Mouse (Mus musculus): ENCODE measurements at regions not wholly inside any gene's neighbourhood (a gene's known extent, or its start where the extent isn't known, plus 50 kb on each side); places are given as distances from the start of the nearest gene placed in this dataset.
"Not testable (repeated sequence)": the region's sequence is repeated elsewhere in the genome, so short reads cannot be mapped to it uniquely, and the experiment has no call there.

DNA sequence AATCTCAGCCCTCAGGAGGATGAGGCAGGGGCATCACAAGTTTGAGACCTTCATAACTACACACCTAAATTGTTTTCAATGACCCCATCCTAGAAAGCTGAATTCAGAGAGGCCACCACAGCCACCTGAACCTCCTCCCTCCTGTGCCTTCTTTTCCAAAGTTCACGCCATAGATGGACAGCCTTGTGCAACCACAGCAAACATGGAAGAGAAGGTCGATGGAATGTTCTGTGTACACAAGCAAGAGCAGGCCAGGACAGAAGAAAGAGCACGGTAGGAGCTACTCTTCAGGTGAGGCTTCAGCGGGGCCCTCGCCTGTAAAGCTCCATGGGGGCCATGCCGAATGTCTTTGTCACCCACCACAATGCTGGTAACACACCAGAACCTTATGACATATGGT is 481.1 kb upstream of the Sall1 start:
- no peak for DNase-seq

DNA sequence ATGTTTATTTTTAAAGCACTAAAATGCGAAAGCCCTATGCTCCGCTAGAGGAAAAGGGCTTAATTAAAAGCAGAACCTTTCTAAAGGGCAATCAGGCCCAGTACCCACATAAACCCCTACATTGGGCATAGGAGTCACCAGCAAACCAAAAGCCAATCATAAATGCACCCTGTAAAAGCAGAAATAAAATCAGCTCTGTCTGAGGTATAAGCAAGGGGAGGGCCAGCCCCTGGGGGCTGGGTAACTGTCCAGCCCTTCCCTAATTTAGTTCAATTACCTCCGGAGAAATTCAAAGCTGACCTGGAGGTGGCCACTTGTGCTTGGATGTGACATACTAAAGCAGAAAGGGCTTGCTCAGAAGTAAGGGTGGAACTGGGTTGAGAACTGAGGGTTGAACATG is 479.4 kb upstream of the Sall1 start:
- no peak for DNase-seq

DNA sequence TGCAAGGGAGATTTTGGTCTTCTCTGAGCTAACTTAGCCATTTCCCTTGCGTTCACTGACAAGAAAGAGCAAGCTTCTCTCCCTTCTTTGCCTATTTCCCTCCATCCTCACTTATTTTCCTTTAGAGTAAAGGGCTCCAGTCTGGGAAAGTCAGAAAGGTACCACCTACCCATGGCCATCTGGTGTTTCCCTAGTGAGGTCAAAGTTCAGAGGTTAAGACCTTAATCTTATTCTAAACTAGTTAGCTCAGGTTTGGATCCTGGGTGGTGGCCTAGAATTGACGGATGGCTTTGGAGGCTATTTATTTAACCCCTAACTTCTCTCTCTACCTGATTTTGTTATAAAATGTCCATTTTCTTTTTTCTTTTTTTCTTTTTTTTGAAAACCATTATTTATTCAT is 472.6 kb upstream of the Sall1 start:
- no peak for DNase-seq

DNA sequence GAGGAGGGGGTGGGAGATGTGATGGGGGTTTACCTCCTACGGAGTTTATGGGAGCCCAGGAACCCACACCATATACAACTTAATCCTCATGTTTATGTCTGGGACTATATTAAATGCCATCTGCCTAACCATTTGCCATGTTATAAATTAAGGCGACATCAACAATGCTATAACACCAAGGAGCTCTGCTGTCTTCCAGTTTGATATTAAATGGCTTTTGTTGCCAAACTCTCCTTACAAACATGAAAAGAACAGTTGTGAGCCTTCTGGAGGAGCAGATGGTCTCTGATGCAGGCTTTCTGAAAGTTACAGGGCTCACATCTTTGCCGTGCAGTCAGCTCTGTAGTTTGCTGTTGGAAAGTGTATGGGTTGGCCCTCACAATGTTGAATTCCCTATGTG is 470.3 kb upstream of the Sall1 start:
- DNase-seq: peak; percentile 22 to 32

DNA sequence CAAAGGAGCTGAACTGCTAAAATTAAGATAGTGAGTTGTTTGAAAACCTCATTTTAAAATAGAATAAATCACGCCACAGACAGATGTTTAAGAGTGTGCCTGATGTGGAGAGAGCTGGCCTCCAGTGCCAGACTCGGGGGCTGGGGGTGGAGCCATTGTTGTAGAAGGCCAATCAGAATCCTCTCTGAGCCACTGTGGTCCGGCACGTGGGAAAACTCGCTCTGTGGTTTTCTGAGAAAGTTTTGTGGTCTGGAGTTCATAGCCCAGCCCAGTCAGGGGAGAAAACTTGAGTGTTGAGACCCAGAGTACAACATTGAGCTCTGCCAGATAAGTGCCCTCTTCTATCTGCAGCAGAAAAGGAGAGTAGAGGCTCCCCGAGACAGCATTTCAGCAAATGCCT is 463.7 kb upstream of the Sall1 start:
- DNase-seq: no peak

DNA sequence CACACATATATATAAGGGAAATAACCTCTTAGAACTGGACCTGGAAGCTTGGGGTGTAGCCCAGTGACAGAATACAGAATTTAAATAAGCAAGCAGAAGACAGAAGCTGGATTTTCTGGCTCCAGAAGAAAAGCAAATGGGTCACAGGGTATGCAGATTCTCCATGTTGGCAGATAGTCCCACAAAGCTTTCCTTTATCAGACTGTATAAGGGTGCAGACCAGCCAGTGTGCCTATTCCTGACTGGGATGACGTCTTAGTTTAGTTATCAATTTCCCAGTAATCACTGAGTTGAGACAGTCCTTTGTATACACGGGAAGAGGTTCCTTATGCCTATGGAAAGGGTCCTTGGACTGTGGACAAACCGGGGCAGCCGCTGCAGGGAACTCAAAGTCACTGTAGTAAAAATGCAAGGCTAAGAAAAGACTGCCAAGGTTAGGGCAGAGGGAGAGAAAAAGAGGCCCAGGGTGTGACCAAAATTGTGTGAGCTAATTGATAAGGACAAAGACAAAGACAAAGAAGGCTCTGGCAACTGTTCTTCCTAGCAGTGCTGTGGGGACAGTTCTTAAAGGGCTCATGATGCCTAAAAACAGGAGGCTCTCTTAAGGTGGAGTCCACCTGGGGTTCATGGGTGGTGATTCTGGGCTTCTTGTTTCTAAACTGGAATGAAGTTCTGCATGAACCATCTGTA is 459.7 kb upstream of the Sall1 start:
- DNase-seq: no peak

DNA sequence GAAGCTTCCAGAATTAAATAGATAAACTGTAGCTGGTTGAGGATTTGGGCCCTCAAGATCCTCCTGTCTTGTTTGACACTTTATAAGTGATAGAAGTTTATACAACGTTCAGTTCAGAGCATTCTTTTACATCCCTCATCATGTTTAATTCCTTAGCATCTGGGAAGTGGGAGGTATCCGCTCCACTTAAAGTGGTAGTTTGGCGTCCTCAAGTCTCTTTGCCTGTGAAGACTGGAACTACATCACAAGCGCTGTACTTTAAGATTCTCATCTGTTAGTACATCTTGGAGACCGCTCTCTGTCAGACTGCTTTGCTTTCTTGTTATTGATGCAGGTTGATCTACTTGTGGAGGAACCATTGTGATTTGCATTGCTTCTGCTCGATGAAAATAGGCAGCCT is 459.1 kb upstream of the Sall1 start:
- no peak for DNase-seq

DNA sequence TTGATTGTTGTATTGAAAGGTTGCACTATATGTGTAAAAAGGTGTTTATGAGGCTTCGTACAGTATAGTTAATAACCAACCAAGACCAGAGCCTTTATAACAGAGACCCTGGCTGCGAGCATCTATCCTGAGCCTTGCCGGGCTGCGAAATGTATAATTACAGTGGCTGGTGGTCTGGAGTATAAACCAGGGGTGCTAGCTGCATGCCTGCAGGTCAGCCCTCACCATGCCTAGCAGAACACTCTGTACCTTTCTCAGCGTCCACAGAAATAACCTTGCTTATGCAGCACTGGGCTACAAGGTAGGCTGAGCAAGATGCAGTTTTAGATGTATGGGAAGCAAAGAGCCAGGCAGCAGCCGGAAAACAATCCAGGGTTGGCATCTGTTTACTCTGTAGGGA is 457.8 kb upstream of the Sall1 start:
- DNase-seq: no peak

DNA sequence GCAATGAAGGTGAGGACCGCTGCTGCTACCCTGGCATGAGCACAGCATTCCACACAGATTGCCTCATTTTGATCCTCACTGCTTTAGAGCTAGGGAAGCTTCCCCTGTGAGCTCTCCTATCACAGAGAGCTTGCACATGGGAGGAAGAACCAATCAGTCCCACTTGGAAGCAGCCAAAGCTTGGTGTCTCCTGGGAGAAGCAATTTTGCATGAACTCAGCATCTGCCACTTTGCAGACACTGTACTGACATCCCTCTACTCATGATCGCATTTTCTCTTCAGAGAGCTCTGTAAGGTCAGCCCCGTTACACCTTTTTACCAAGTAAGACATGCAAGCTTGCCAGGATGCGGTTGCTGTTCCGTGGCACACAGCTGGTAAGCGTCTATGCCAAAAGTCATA is 455.9 kb upstream of the Sall1 start:
- no peak for DNase-seq

DNA sequence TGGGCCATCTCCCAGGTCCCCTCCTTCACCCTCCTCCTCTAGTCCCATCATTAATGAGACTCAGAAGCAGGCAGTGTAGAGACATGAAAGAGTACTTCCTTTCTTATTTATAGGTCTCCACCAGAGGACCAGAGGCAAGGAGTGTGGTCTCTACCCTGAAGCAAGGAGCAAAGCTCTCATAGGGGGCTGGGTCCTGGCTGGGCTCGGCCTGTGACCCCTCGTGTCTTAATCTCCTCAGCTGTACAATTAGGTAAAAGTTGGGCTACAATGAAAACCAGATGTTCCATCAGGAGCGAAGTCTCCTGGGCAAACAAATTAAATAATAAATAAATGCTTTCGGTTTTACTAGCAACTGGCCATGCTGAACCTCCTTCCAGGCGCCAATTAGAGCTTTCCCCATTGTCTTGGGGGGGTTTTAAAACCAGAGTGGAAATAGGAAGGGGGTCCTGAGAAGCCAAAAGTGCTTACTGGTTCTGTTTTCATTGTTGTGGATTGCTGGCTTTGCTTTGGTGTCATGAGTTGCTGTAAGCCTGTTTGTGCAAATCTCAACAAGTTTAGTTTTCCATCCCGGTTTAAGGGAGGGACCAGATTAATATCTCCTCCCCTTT is 454.2 kb upstream of the Sall1 start:
- no peak for DNase-seq

DNA sequence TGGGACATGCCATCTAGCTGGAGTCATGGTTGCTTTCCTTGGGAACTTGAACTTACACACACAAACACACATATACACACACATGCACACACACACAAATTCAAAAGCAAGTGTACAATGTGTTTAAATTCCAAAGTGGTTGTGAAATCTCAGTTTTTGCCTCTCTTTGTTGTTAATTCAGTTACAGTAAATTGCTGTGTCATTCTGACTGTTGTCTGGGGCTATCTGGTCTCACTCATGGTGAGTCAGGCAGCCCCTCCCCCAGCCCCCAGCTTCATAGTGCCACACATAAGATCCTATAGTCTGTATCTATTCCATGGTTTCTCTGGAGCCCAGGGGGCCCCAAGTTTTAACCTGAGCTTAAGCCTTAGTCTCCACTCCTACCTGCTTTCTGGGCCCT is 448.4 kb upstream of the Sall1 start:
- DNase-seq: no peak

DNA sequence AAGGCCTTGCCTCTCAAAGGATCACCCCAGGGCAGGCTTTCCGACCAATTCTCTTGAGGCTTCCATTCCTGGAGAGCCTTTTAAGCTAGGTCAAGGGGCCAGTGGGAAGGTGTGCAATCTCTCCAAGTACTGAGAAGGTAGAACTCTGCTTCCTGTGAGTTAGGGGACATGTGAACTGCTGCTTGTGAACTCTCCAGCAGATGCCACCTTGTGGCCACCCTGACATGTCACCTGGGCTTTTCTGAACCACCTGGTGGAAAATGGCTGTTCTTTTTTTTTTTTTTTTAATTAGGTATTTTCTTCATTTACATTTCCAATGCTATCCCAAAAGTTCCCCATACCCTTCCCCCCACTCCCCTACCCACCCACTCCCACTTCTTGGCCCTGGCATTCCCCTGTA is 438.5 kb upstream of the Sall1 start:
- not testable (repeated sequence) for DNase-seq

DNA sequence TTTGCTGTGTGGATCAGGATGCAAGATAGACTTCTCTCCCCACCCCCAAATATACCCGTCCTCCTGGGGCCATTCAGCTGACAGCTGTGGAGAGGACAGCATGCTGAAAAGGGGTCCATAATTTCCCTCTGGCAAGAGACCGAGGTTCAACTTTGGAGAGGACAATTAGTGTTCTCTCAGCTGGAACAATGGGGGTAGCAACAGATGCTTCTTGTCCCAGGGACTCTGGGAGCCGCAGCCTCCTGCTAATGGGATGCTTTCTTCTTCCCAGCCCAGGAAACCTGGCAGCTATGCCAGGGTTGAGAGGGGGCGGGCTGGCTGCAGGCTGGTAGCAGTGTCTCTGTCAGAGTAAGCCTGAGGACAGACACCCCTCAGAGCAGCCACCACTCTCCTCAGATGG is 433.0 kb upstream of the Sall1 start:
- DNase-seq: peak; percentile 9

DNA sequence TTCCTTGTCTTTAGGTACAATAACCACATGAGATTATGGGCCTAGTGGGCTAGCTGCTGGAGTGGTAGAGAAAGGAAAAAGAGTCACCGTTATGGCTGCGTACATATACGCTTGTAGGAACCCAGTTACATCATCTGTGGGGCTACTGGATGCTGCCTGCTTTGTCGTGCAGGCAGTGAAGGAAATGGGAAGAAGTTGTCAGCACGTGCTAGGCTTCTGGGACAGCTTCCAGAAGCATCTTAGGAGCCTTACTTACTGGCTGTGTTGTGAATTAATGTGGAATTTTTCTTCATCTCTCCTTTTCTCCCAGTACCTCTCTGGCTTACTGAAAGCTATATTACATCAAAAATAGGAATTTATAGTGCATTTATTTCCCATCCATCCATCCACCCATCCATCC is 427.2 kb upstream of the Sall1 start:
- DNase-seq: no peak

DNA sequence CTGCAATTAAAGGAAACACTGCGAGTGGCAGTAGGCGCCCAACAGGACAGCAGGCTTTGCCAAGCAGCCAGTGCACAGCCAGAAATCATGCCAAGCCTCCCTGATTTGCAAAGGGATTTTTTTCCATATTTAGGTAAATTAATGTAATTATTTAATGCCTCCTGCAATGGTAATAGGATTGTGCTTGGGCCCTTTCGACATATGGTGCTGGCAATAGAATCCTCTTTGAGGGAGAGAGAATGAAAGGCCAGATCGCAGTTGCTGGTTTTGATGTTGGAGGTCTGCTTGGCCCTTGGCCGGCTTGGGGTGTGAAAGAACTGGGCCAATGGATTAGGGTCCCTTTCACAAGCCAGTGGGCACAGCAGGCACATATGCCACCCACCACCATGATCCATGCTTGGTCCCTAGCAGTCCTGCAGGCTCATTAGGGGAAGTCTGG is 424.8 kb upstream of the Sall1 start:
- DNase-seq: peak in 1 of 2 experiments; percentile 3

DNA sequence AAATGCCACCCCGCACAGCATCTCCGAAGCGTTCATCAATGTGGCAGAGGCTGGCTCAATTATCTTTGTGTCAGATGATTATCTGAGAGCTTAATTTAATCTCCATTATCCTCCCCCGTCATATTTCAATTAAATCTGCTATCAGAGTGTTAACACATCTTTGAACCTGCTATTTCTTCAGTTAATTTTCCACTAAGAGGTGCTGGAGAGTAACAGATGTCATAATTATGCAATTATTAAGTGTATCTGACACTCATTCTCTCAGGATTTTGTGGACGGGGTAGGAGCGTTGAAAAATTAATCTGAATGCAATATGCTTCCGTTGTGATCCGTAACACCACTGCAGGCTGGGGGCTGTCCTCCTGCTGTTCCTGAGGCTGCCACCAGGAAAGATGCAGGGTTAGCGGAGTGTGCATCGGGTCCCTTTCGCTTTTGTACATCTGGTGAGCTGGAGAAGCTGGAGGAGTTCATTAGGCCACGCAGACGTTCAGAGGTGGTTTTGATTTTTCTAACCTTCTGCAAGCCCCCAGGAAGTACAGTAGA is 421.3 kb upstream of the Sall1 start:
- no peak for DNase-seq

DNA sequence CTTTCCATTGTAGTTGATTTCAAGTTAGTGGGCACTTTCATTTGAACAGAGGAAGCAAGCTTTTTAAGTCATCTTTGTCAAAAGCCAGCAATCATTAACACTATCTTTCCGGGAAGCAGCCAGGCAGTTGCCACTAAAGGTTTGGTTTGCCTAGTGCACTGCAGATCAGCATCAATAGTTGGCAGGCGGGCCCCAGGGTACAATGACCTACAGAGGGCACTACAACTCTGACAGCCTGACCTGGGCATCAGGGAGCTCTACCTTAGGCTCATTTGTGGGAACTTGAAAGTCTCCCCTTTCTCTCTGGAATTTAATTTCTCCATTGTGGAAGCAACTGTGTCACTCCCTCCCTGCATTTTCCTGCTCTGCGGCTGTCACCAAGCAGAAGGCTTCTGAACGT is 412.6 kb upstream of the Sall1 start:
- no peak for DNase-seq

DNA sequence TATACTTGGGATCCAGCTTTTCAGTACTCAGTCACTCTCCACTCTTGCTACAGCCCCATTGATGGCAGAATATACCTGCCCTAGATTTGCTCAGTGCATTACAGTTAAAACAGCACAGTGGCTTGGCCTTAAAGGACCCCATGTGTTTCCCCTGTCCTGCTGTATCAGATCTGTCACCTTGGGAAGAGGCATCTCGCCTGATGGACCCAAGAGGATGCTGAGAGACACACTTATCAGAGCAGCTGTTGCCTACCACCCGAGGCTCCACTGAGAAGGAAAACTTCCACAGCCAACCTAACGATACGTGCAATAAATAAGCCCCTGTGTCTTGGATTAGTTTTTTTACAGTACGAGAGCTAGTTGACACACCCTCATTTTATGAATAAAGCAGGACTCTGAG is 411.8 kb upstream of the Sall1 start:
- no peak for DNase-seq

DNA sequence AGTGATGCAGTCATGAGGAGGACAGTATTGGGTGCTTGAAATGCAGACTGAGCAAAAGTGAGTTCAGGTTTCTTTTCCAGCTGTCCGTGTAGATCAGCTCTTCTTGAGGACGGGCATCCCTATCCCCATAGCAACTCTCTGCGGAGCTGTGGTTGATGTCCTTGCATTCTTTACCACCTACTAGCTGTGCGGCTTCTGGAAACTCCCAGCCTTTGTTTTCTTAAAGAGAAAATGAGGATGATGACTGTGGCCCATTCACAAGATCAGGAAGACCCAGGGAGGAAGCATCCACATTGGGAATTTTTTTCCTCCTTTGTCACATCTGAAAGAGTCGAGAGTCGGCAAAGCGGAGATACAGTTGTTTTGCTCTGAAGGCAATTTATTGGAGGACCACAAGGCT is 410.2 kb upstream of the Sall1 start:
- no peak for DNase-seq

DNA sequence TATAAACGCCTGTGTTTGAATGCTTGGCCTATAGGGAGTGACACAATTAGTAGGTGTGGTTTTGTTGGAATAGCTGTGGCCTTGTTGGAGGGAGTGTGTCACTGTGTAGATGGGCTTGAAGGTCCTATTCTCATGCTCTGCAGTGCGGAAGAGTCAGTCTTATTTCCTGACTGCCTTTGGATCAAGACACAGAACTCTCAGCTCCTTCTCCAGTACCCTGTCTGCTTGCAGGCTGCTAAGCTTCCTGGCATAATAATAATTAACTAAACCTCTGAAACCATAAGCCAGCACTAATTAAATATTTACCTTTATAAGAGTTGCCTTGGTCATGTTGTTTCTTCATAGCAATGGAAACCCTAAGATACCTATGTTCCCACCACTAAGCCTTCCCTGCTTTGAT is 409.8 kb upstream of the Sall1 start:
- DNase-seq: no peak

DNA sequence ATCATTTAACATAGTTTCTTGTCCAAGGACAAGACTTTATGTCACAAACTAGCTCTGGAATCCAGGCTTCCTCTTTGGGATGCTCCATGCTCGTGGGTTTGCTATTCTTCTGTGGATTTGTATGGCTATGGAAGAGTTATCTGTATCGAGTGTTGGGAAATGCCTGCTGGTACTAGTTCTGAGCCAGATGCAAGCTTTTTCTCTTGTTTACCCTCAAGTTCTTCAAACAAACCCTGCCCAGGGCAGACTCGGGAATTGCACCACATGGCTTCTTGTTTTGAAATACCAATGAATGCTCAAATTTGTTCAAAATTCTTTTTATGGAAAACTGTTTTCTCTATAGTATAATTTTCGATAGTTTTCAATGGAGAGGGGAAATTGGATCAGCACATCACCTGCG is 400.5 kb upstream of the Sall1 start:
- DNase-seq: no peak

DNA sequence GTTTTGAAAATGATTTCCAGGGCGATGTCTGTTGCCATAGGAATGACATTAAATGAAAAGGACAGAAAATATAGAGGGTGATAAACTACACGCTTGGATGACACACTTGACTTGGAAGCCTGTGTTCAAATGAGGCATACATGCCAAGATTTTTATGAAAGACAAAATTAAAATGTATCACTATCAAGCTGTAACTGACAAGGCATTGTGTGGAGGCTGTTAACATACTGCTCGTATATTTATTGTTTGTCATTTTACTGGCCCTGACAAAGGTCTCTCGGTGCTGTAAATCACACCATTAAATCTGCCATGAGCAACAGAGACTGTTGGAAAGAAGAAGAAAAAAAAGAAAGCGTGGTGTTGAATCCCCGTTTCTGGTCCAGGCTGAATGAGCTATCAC is 395.3 kb upstream of the Sall1 start:
- DNase-seq: no peak

DNA sequence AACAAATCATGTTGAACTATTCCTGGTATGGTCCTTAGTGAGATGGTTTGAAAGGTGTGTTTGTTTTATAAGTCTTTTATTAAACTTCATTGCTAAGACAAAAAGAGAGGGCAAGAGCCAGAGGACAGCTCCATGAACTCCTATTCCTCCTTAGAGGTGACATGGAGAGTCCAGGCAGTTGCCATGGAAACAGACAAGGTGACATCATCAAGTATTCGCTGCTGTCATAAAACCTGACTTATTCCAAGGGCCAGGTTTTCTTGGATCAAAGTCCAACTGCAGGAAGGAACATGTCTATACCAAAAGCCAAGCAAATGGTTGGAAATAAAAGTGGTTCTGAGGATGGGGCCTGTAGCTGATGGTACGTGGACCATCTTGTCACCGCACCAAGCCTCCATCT is 383.0 kb upstream of the Sall1 start:
- DNase-seq: no peak

DNA sequence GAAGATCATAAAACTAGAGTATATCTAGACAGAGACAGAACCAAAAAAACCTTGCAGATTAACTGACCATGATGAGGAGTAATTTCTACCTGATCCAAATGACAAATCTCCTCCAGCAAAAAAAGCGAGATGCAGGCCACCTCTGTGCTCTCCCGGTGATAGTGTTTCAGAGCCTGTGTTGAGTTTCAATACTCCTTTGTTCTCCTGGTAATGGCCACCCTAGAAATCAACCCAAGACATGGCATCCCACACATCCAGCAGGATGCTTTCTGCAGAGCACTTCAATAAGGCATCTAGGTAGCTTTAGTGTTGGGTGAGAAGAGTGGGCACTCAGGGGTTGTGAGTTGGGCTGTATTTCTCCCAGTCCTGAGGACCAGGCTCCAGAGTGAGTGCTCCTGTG is 371.3 kb upstream of the Sall1 start:
- DNase-seq: no peak

DNA sequence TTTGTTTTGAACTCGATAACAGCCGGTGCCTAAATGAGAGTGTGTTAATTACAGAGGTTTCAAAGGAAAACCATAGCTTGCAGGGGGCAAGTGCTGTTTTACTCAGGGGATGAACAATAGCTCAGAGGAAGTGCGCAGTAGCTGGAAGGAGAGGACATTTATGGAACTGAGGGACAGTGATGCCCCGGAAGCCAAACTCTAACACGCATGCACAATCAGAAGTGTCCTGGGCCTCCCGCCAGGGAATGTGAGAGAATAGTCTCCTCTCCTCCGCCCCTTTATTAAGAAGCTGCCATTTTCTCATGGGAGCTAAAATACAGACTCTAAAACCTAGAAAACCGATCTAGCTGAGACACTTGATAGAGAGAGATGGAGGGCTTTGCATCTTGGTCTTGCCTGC is 368.5 kb upstream of the Sall1 start:
- DNase-seq: no peak
